Mouse (Mus musculus) lung, embryonic 15.5 days (tissue): ENCODE data around the gene Sdk1. TPM values are rescaled to one million over a fixed set of nuclear protein-coding genes. Genes with fewer than 3 reads are reported as not detected.
"Not testable (repeated sequence)": the region's sequence is repeated elsewhere in the genome, so short reads cannot be mapped to it uniquely, and the experiment has no call there.

Source experiments
- ATAC-seq: fragments of 200-750 bp; cut with Nextera tagmentation; 2 replicates; pipeline ENCODE4 v1.8.0; 2017; ENCODE audit warnings: moderate number of reproducible peaks, borderline replicate concordance; ENCODE audit not compliant: low FRiP score, low TSS enrichment; ENCODE audit errors: extremely low read depth
- H3K27ac ChIP-seq: fragments of 300-500 bp; sonication (generic); 2 replicates; pipeline ENCODE4 v1.5.1; 2015; ENCODE audit warnings: moderate library complexity, mild to moderate bottlenecking, inconsistent platforms
- H3K27me3 ChIP-seq: fragments of 300-500 bp; sonication (generic); 2 replicates; pipeline ENCODE4 v1.6.1; 2015; ENCODE audit warnings: inconsistent platforms
- H3K36me3 ChIP-seq: fragments of 300-500 bp; sonication (generic); 2 replicates; pipeline ENCODE4 v1.6.1; 2015; ENCODE audit warnings: inconsistent platforms
- H3K4me1 ChIP-seq: fragments of 300-500 bp; sonication (generic); 2 replicates; pipeline ENCODE4 v1.6.1; 2015; ENCODE audit warnings: inconsistent platforms
- H3K4me2 ChIP-seq: fragments of 300-500 bp; sonication (generic); 2 replicates; pipeline ENCODE4 v1.6.1; 2015; ENCODE audit warnings: inconsistent platforms, mild to moderate bottlenecking, moderate library complexity
- H3K4me3 ChIP-seq: fragments of 300-500 bp; sonication (generic); 2 replicates; pipeline ENCODE4 v1.5.1; 2015; ENCODE audit warnings: mild to moderate bottlenecking, inconsistent platforms
- H3K9ac ChIP-seq: fragments of 300-500 bp; sonication (generic); 2 replicates; pipeline ENCODE4 v1.6.1; 2015; ENCODE audit warnings: inconsistent platforms
- H3K9me3 ChIP-seq: fragments of 300-500 bp; sonication (generic); 2 replicates; pipeline ENCODE4 v1.6.1; 2016; ENCODE audit warnings: inconsistent platforms
- WGBS: fragments of 180-500 bp; shearing (Covaris S2); methylation state at CpG from one replicate; pipeline ENCODE4 v1.1.7; 2015; 5-methylcytosine and 5-hydroxymethylcytosine counted together
- polyA plus RNA-seq: library from polyadenylated mRNA; unstranded; fragments of >200 nt; fragmentation: Nextera tagmentation; extraction: Ambion mirVana; gene quantifications from 2 replicates; pipeline ENCODE4 v1.2.1, GENCODE M21; 2015

Sdk1 gene
- polyA plus RNA-seq, 1 experiment from 2014 or later: 0.72 TPM

GRCm38 (mm10) chr5:141591246-141591645, 350.0 kb downstream of the Sdk1 start:
- H3K9me3 ChIP-seq: no peaks in the 10 kb centered on the region
- no peak overlapping the region for H3K4me2 ChIP-seq
- no peaks in the 10 kb centered on the region for H3K27me3 ChIP-seq
- no peak for ATAC-seq
- no peaks in the 10 kb centered on the region for H3K36me3 ChIP-seq
- H3K27ac ChIP-seq: no peak overlapping the region
- WGBS: 77% methylated on average over 5 of the region's 5 CpGs
- no peak overlapping the region for H3K4me3 ChIP-seq
- H3K9ac ChIP-seq: no peak overlapping the region
- H3K4me1 ChIP-seq: no peaks in the 10 kb centered on the region

GRCm38 (mm10) chr5:141612721-141613120, 371.4 kb downstream of the Sdk1 start:
- no peak for ATAC-seq
- H3K4me2 ChIP-seq: no peak overlapping the region

GRCm38 (mm10) chr5:141615763-141616162, 374.5 kb downstream of the Sdk1 start:
- no peaks in the 10 kb centered on the region for H3K27me3 ChIP-seq
- 71% methylated on average over 7 of the region's 7 CpGs for WGBS
- H3K36me3 ChIP-seq: no peaks in the 10 kb centered on the region
- no peaks in the 10 kb centered on the region for H3K4me1 ChIP-seq
- no peak overlapping the region for H3K9ac ChIP-seq
- no peaks in the 10 kb centered on the region for H3K9me3 ChIP-seq
- no peak overlapping the region for H3K27ac ChIP-seq
- ATAC-seq: no peak
- H3K4me3 ChIP-seq: no peak overlapping the region
- H3K4me2 ChIP-seq: no peak overlapping the region

More at GRCm38 (mm10) chr5:141612721-141613120, 371.4 kb downstream of the Sdk1 start:
- Histone ChIP-seq H3K9me3 (no peaks in the 10 kb centered on the region), H3K4me1 (no peaks in the 10 kb centered on the region), H3K4me3 (no peak overlapping the region), H3K36me3 (no peaks in the 10 kb centered on the region), H3K27ac (no peak overlapping the region), H3K27me3 (no peaks in the 10 kb centered on the region), H3K9ac (no peak overlapping the region)
- 59% methylated on average over 10 of the region's 10 CpGs for WGBS

- H3K4me3 ChIP-seq: no peak overlapping the region
- no peak for ATAC-seq
- no peaks in the 10 kb centered on the region for H3K36me3 ChIP-seq
- no peak overlapping the region for H3K9ac ChIP-seq
- H3K27me3 ChIP-seq: no peaks in the 10 kb centered on the region
- 51% methylated on average over 6 of the region's 6 CpGs for WGBS
- no peak overlapping the region for H3K4me2 ChIP-seq
- no peak overlapping the region for H3K27ac ChIP-seq
- no peaks in the 10 kb centered on the region for H3K9me3 ChIP-seq
- no peaks in the 10 kb centered on the region for H3K4me1 ChIP-seq
Measured at GRCm38 (mm10) chr5:141617660-141618059, 376.4 kb downstream of the Sdk1 start.

- Histone ChIP-seq H3K36me3 (no peaks in the 10 kb centered on the region), H3K9ac (no peak overlapping the region), H3K4me3 (no peak overlapping the region), H3K4me1 (no peaks in the 10 kb centered on the region), H3K9me3 (no peaks in the 10 kb centered on the region), H3K4me2 (no peak overlapping the region), H3K27ac (no peak overlapping the region), H3K27me3 (no peaks in the 10 kb centered on the region)
- no peak for ATAC-seq
- 55% methylated on average over 4 of the region's 4 CpGs for WGBS
Measured at GRCm38 (mm10) chr5:141625401-141625800, 384.1 kb downstream of the Sdk1 start.

- no peak overlapping the region for H3K4me3 ChIP-seq
- H3K9me3 ChIP-seq: no peaks in the 10 kb centered on the region
- no peak overlapping the region for H3K27ac ChIP-seq
- H3K27me3 ChIP-seq: no peaks in the 10 kb centered on the region
- H3K4me2 ChIP-seq: no peak overlapping the region
- H3K9ac ChIP-seq: no peak overlapping the region
- WGBS: 83% methylated on average over 5 of the region's 5 CpGs
- no peak for ATAC-seq
- H3K36me3 ChIP-seq: no peaks in the 10 kb centered on the region
- H3K4me1 ChIP-seq: no peaks in the 10 kb centered on the region
Measured at GRCm38 (mm10) chr5:141631641-141632040, 390.4 kb downstream of the Sdk1 start.

GRCm38 (mm10) chr5:141633271-141633670, 392.0 kb downstream of the Sdk1 start:
- H3K9me3 ChIP-seq: no peaks in the 10 kb centered on the region
- no peak overlapping the region for H3K4me3 ChIP-seq
- no peaks in the 10 kb centered on the region for H3K27me3 ChIP-seq
- no peak overlapping the region for H3K4me2 ChIP-seq
- H3K4me1 ChIP-seq: no peaks in the 10 kb centered on the region
- no peaks in the 10 kb centered on the region for H3K36me3 ChIP-seq
- WGBS: 45% methylated on average over 4 of the region's 4 CpGs
- no peak overlapping the region for H3K9ac ChIP-seq
- H3K27ac ChIP-seq: no peak overlapping the region
- no peak for ATAC-seq

GRCm38 (mm10) chr5:141636406-141636805, 395.1 kb downstream of the Sdk1 start:
- Histone ChIP-seq H3K9me3 (no peaks in the 10 kb centered on the region), H3K27me3 (no peaks in the 10 kb centered on the region), H3K4me1 (no peaks in the 10 kb centered on the region), H3K9ac (no peak overlapping the region), H3K36me3 (no peaks in the 10 kb centered on the region), H3K4me3 (no peak overlapping the region), H3K4me2 (no peak overlapping the region), H3K27ac (no peak overlapping the region)
- no peak for ATAC-seq
- 85% methylated on average over 11 of the region's 11 CpGs for WGBS

- H3K27me3 ChIP-seq, ATAC-seq, H3K9ac ChIP-seq, H3K9me3 ChIP-seq, H3K36me3 ChIP-seq, H3K27ac ChIP-seq, H3K4me1 ChIP-seq, H3K4me3 ChIP-seq, H3K4me2 ChIP-seq: not testable (repeated sequence)
- WGBS: 63% methylated on average over 3 of the region's 3 CpGs
Measured at GRCm38 (mm10) chr5:141637054-141637453, 395.8 kb downstream of the Sdk1 start.

GRCm38 (mm10) chr5:141645671-141646070, 404.4 kb downstream of the Sdk1 start:
- Histone ChIP-seq H3K9me3 (no peaks in the 10 kb centered on the region), H3K27ac (no peak overlapping the region), H3K36me3 (no peaks in the 10 kb centered on the region), H3K4me2 (no peak overlapping the region), H3K9ac (no peak overlapping the region), H3K4me1 (no peaks in the 10 kb centered on the region), H3K27me3 (no peaks in the 10 kb centered on the region), H3K4me3 (no peak overlapping the region)
- ATAC-seq: no peak; the same call in 1 of the 2 replicates
- 80% methylated on average over 5 of the region's 5 CpGs for WGBS

GRCm38 (mm10) chr5:141646621-141647020, 405.3 kb downstream of the Sdk1 start:
- Histone ChIP-seq H3K9me3 (no peaks in the 10 kb centered on the region), H3K36me3 (no peaks in the 10 kb centered on the region), H3K9ac (no peak overlapping the region), H3K4me1 (no peaks in the 10 kb centered on the region), H3K27ac (no peak overlapping the region), H3K4me2 (no peak overlapping the region), H3K27me3 (no peaks in the 10 kb centered on the region), H3K4me3 (no peak overlapping the region)
- 44% methylated on average over 2 of the region's 2 CpGs for WGBS
- ATAC-seq: no peak

- Histone ChIP-seq H3K27me3 (no peaks in the 10 kb centered on the region), H3K9me3 (no peaks in the 10 kb centered on the region), H3K4me1 (no peaks in the 10 kb centered on the region), H3K27ac (no peak overlapping the region), H3K9ac (no peak overlapping the region), H3K4me3 (no peak overlapping the region), H3K4me2 (no peak overlapping the region), H3K36me3 (no peaks in the 10 kb centered on the region)
- ATAC-seq: no peak
- WGBS: 60% methylated on average over 6 of the region's 6 CpGs
Measured at GRCm38 (mm10) chr5:141649831-141650375, 408.6 kb downstream of the Sdk1 start.
